Mouse (Mus musculus): ENCODE measurements around the gene Slc39a11. TPM values are rescaled to one million over a fixed set of nuclear protein-coding genes. Genes with fewer than 3 reads are reported as not detected.
"Not testable (repeated sequence)": the region's sequence is repeated elsewhere in the genome, so short reads cannot be mapped to it uniquely, and the experiment has no call there.

The Slc39a11 gene
- total RNA-seq, 4 experiments from 2014 or later: 32.5 to 40.2 (median 36.8) TPM

- no peak for DNase-seq
Measured at GRCm38 (mm10) chr11:113667122-113667521, 17.2 kb upstream of the Slc39a11 start.

- no peak for DNase-seq
Measured at GRCm38 (mm10) chr11:113666648-113667047, 16.8 kb upstream of the Slc39a11 start.

GRCm38 (mm10) chr11:113666205-113666604, 16.3 kb upstream of the Slc39a11 start:
- DNase-seq: no peak

- no peak for DNase-seq
Measured at GRCm38 (mm10) chr11:113664279-113664678, 14.4 kb upstream of the Slc39a11 start.

- DNase-seq: no peak
Measured at GRCm38 (mm10) chr11:113661835-113662351, 12.0 kb upstream of the Slc39a11 start.

GRCm38 (mm10) chr11:113660940-113661339, 11.1 kb upstream of the Slc39a11 start:
- no peak for DNase-seq

GRCm38 (mm10) chr11:113660213-113660612, 10.3 kb upstream of the Slc39a11 start:
- DNase-seq: not testable (repeated sequence)

- no peak for DNase-seq
Measured at GRCm38 (mm10) chr11:113658763-113659162, 8.9 kb upstream of the Slc39a11 start.

- DNase-seq: no peak
Measured at GRCm38 (mm10) chr11:113658319-113658718, 8.4 kb upstream of the Slc39a11 start.

GRCm38 (mm10) chr11:113657221-113657620, 7.3 kb upstream of the Slc39a11 start:
- no peak for DNase-seq

GRCm38 (mm10) chr11:113656511-113656932, 6.6 kb upstream of the Slc39a11 start:
- DNase-seq: peak; percentile 64

- DNase-seq: no peak
Measured at GRCm38 (mm10) chr11:113654561-113655270, 4.8 kb upstream of the Slc39a11 start.

- DNase-seq: no peak
Measured at GRCm38 (mm10) chr11:113654105-113654504, 4.2 kb upstream of the Slc39a11 start.

- DNase-seq: no peak
Measured at GRCm38 (mm10) chr11:113652516-113652915, 2.6 kb upstream of the Slc39a11 start.

GRCm38 (mm10) chr11:113651907-113652273, 2.0 kb upstream of the Slc39a11 start:
- no peak for DNase-seq

GRCm38 (mm10) chr11:113651206-113651906, 1.5 kb upstream of the Slc39a11 start:
- DNase-seq: no peak

- no peak for DNase-seq
Measured at GRCm38 (mm10) chr11:113648690-113649352, 1.1 kb downstream of the Slc39a11 start, which contains the start of gene Cog1. Gene Cog1 (plus strand): TSS chr11:113649169.

GRCm38 (mm10) chr11:113648152-113648551, 1.7 kb downstream of the Slc39a11 start:
- DNase-seq: peak; percentile 52

- DNase-seq: no peak
Measured at GRCm38 (mm10) chr11:113645181-113645580, 4.7 kb downstream of the Slc39a11 start.

- DNase-seq: no peak
Measured at GRCm38 (mm10) chr11:113638680-113639079, 11.2 kb downstream of the Slc39a11 start.

- DNase-seq: no peak
Measured at GRCm38 (mm10) chr11:113634699-113635121, 15.2 kb downstream of the Slc39a11 start.

- DNase-seq: no peak
Measured at GRCm38 (mm10) chr11:113633398-113633797, 16.5 kb downstream of the Slc39a11 start.

GRCm38 (mm10) chr11:113632303-113632702, 17.6 kb downstream of the Slc39a11 start:
- DNase-seq: no peak

Data from adrenal gland, adult 8-10 months (tissue).